Mouse (Mus musculus) limb, embryonic 13.5 days (tissue): ENCODE data around the gene Slc1a4. TPM values are rescaled to one million over a fixed set of nuclear protein-coding genes. Genes with fewer than 3 reads are reported as not detected.

ENCODE experiments used
- ATAC-seq: fragments of 200-750 bp; cut with Nextera tagmentation; 2 replicates; pipeline ENCODE4 v1.8.0; 2017; ENCODE audit warnings: low read depth, moderate number of reproducible peaks, moderate TSS enrichment; ENCODE audit not compliant: low FRiP score
- H3K27ac ChIP-seq: fragments of 300-500 bp; sonication (generic); 2 replicates; pipeline ENCODE4 v1.5.1; 2015; ENCODE audit warnings: inconsistent platforms, mild to moderate bottlenecking, moderate library complexity
- H3K27me3 ChIP-seq: fragments of 300-500 bp; sonication (generic); 2 replicates; pipeline ENCODE4 v1.6.1; 2015; ENCODE audit warnings: mild to moderate bottlenecking, inconsistent platforms
- H3K36me3 ChIP-seq: fragments of 300-500 bp; sonication (generic); 2 replicates; pipeline ENCODE4 v1.6.1; 2015; ENCODE audit warnings: inconsistent platforms, mild to moderate bottlenecking, moderate library complexity
- H3K4me1 ChIP-seq: fragments of 300-500 bp; sonication (generic); 2 replicates; pipeline ENCODE4 v1.6.1; 2015; ENCODE audit warnings: inconsistent platforms
- H3K4me2 ChIP-seq: fragments of 300-500 bp; sonication (generic); replicated peaks from 2 replicates; pipeline ENCODE4 v1.6.1; 2015; ENCODE audit warnings: inconsistent platforms, mild to moderate bottlenecking, moderate library complexity
- H3K4me3 ChIP-seq: fragments of 300-500 bp; sonication (generic); 2 replicates; pipeline ENCODE4 v1.5.1; 2015; ENCODE audit warnings: moderate library complexity, mild to moderate bottlenecking, inconsistent platforms
- H3K9ac ChIP-seq: fragments of 300-500 bp; sonication (generic); 2 replicates; pipeline ENCODE4 v1.6.1; 2015; ENCODE audit warnings: mild to moderate bottlenecking, inconsistent platforms
- H3K9me3 ChIP-seq: fragments of 300-500 bp; sonication (generic); 2 replicates; pipeline ENCODE4 v1.6.1; 2016; ENCODE audit warnings: inconsistent platforms
- WGBS: fragments of 180-500 bp; shearing (Covaris S2); methylation state at CpG from one replicate; pipeline ENCODE4 v1.1.7; 2015; 5-methylcytosine and 5-hydroxymethylcytosine counted together
- polyA plus RNA-seq: library from polyadenylated mRNA; unstranded; fragments of >200 nt; fragmentation: Nextera tagmentation; extraction: Ambion mirVana; gene quantifications from 2 replicates; pipeline ENCODE4 v1.2.1, GENCODE M21; 2015

The Slc1a4 gene
- polyA plus RNA-seq, 1 experiment from 2014 or later = 16.4 TPM

GRCm38 (mm10) chr11:20280982-20281381 lies 51.5 kb downstream of the Slc1a4 start:
- ATAC-seq = no peak
- no peaks in the 10 kb centered on the region for H3K36me3 ChIP-seq
- H3K9ac ChIP-seq = no peak overlapping the region
- no peak overlapping the region for H3K27ac ChIP-seq
- no peaks in the 10 kb centered on the region for H3K4me1 ChIP-seq
- 61% methylated on average over 5 of the region's 5 CpGs for WGBS
- no peak overlapping the region for H3K4me3 ChIP-seq
- no peaks in the 10 kb centered on the region for H3K9me3 ChIP-seq
- no peaks in the 10 kb centered on the region for H3K27me3 ChIP-seq
- H3K4me2 ChIP-seq = no peak overlapping the region

- 26% methylated on average over 5 of the region's 5 CpGs for WGBS
- H3K36me3 ChIP-seq = no peaks in the 10 kb centered on the region
- ATAC-seq = no peak
- no peak overlapping the region for H3K4me3 ChIP-seq
- no peaks in the 10 kb centered on the region for H3K27me3 ChIP-seq
- H3K4me1 ChIP-seq = no peaks in the 10 kb centered on the region
- no peak overlapping the region for H3K9ac ChIP-seq
- H3K9me3 ChIP-seq = no peaks in the 10 kb centered on the region
- H3K27ac ChIP-seq = no peak overlapping the region
- no peak overlapping the region for H3K4me2 ChIP-seq
Measured at GRCm38 (mm10) chr11:20278702-20279101, 53.8 kb downstream of the Slc1a4 start.

- Histone ChIP-seq H3K27me3 (no peaks in the 10 kb centered on the region), H3K9me3 (no peaks in the 10 kb centered on the region), H3K4me3 (no peak overlapping the region), H3K4me1 (no peaks in the 10 kb centered on the region), H3K4me2 (no peak overlapping the region), H3K9ac (no peak overlapping the region), H3K36me3 (no peaks in the 10 kb centered on the region), H3K27ac (no peak overlapping the region)
- no peak for ATAC-seq
- 64% methylated on average over 2 of the region's 2 CpGs for whole genome bisulfite sequencing
Measured at GRCm38 (mm10) chr11:20277106-20277505, 55.4 kb downstream of the Slc1a4 start.

GRCm38 (mm10) chr11:20275974-20276373 lies 56.5 kb downstream of the Slc1a4 start:
- Histone ChIP-seq H3K9ac (no peak overlapping the region), H3K4me1 (no peaks in the 10 kb centered on the region), H3K36me3 (no peaks in the 10 kb centered on the region), H3K4me3 (no peak overlapping the region), H3K4me2 (no peak overlapping the region), H3K27me3 (no peaks in the 10 kb centered on the region), H3K27ac (no peak overlapping the region), H3K9me3 (no peaks in the 10 kb centered on the region)
- ATAC-seq = no peak
- 63% methylated on average over 2 of the region's 2 CpGs for WGBS

GRCm38 (mm10) chr11:20269885-20270284 lies 62.6 kb downstream of the Slc1a4 start:
- Histone ChIP-seq H3K9me3 (no peaks in the 10 kb centered on the region), H3K4me2 (no peak overlapping the region), H3K27ac (no peak overlapping the region), H3K4me3 (no peak overlapping the region), H3K27me3 (no peaks in the 10 kb centered on the region), H3K4me1 (no peaks in the 10 kb centered on the region), H3K36me3 (no peaks in the 10 kb centered on the region), H3K9ac (no peak overlapping the region)
- no peak for ATAC-seq
- 80% methylated on average over 6 of the region's 6 CpGs for WGBS

- Histone ChIP-seq H3K36me3 (no peaks in the 10 kb centered on the region), H3K9ac (no peak overlapping the region), H3K9me3 (no peaks in the 10 kb centered on the region), H3K27ac (no peak overlapping the region), H3K4me3 (no peak overlapping the region), H3K4me2 (no peak overlapping the region), H3K27me3 (no peaks in the 10 kb centered on the region), H3K4me1 (no peaks in the 10 kb centered on the region)
- ATAC-seq = no peak
- 56% methylated on average over 8 of the region's 8 CpGs for WGBS
Measured at GRCm38 (mm10) chr11:20262628-20263380, 69.7 kb downstream of the Slc1a4 start.

GRCm38 (mm10) chr11:20254791-20255190 lies 77.7 kb downstream of the Slc1a4 start:
- Histone ChIP-seq H3K27me3 (no peaks in the 10 kb centered on the region), H3K4me3 (no peak overlapping the region), H3K9ac (no peak overlapping the region), H3K9me3 (no peaks in the 10 kb centered on the region), H3K27ac (no peak overlapping the region), H3K36me3 (no peaks in the 10 kb centered on the region), H3K4me2 (no peak overlapping the region), H3K4me1 (peaks cover 5% of the 10 kb centered on the region; the same call in 1 of the 2 replicates)
- ATAC-seq = no peak
- WGBS = 82% methylated on average over 4 of the region's 4 CpGs

- H3K4me2 ChIP-seq = no peak overlapping the region
- H3K4me1 ChIP-seq = peaks cover 9% of the 10 kb centered on the region; the same call in 1 of the 2 replicates
- WGBS = 74% methylated on average over 2 of the region's 2 CpGs
- no peaks in the 10 kb centered on the region for H3K27me3 ChIP-seq
- no peak overlapping the region for H3K9ac ChIP-seq
- no peak overlapping the region for H3K4me3 ChIP-seq
- no peaks in the 10 kb centered on the region for H3K9me3 ChIP-seq
- no peak for ATAC-seq
- no peak overlapping the region for H3K27ac ChIP-seq
- H3K36me3 ChIP-seq = no peaks in the 10 kb centered on the region
Measured at GRCm38 (mm10) chr11:20253088-20253487, 79.4 kb downstream of the Slc1a4 start.

Other genes starting within 250 kb of the Slc1a4 start
- 119 and 120 TPM in 2 replicates for gene Actr2, start 219.8 kb downstream of the Slc1a4 start, polyA plus RNA-seq
- gene Rab1a, start 131.3 kb downstream of the Slc1a4 start, polyA plus RNA-seq = 268 TPM in 2 replicates
- gene Cep68, start 83.3 kb downstream of the Slc1a4 start, polyA plus RNA-seq = 33.3 and 36.8 TPM in 2 replicates
- gene Sertad2, start 210.5 kb upstream of the Slc1a4 start, polyA plus RNA-seq = 50.9 and 55.0 TPM in 2 replicates